Mouse (Mus musculus): Measurements from ENCODE around the gene Klrk1. TPM values are rescaled to one million over a fixed set of nuclear protein-coding genes. Genes with fewer than 3 reads are reported as not detected.
"Not testable (repeated sequence)": the region's sequence is repeated elsewhere in the genome, so short reads cannot be mapped to it uniquely, and the experiment has no call there.

Klrk1 gene
- 0.14 and 0.45 TPM in 2 replicates for polyA plus RNA-seq (2015; fragmentation: Nextera tagmentation; extraction: Ambion mirVana)

- no peaks in the 10 kb centered on the region for H3K4me1 ChIP-seq (ENCODE audit: control insufficient read depth, insufficient read depth, low read length)
- no peak within 1 kb of the TSS for H3K9ac ChIP-seq (ENCODE audit: low read length)
- H3K4me2 ChIP-seq (ENCODE audit: low read depth, low read length) = no peak within 1 kb of the TSS
- no peaks in the 10 kb centered on the region for H3K27me3 ChIP-seq (ENCODE audit: control insufficient read depth, insufficient read depth, low read length)
- no peak within 1 kb of the TSS for H3K4me3 ChIP-seq (replicated peaks; ENCODE audit: low read length)
- no peak within 1 kb of the TSS for H3K27ac ChIP-seq (ENCODE audit: low read length)
- ATAC-seq (ENCODE audit: insufficient read depth, low FRiP score) = no peak
- H3K36me3 ChIP-seq (ENCODE audit: control insufficient read depth, insufficient read depth, low read length) = no peaks in the 10 kb centered on the region
- WGBS = 67% methylated on average over 4 of the region's 4 CpGs
- no peaks in the 10 kb centered on the region for H3K9me3 ChIP-seq (replicated peaks; ENCODE audit: control insufficient read depth, low read length)
Measured at GRCm38 (mm10) chr6:129623735-129624134, at the start of gene Klrk1. Klrk1 (minus strand) TSS chr6:129623864.

DNA sequence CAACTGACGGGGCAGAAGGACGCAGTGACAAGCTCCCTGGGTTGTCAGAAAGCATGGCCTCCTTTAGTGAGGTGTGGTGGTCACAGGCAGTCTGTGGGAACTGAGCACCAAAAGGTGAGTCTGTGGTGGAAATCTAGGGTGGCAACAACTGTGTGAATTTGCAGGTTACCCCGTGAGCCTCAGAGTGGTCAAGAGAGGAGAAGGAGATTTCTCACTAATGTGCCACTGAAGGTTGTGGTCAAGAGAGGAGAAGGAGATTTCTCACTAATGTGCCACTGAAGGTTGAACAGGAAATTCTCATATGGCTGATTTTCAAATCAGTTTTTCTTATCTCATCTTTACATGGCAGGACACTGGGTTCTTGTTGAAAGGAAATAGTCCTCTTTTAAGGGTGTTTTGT lies 37.6 kb upstream of the Klrk1 start:
- H3K9ac ChIP-seq (ENCODE audit: low read length); H3K36me3 ChIP-seq (ENCODE audit: control insufficient read depth, insufficient read depth, low read length); H3K4me2 ChIP-seq (ENCODE audit: low read depth, low read length); ATAC-seq (ENCODE audit: insufficient read depth, low FRiP score); H3K4me3 ChIP-seq (replicated peaks; ENCODE audit: low read length); H3K9me3 ChIP-seq (replicated peaks; ENCODE audit: control insufficient read depth, low read length); H3K27ac ChIP-seq (ENCODE audit: low read length); H3K27me3 ChIP-seq (ENCODE audit: control insufficient read depth, insufficient read depth, low read length); H3K4me1 ChIP-seq (ENCODE audit: control insufficient read depth, insufficient read depth, low read length): not testable (repeated sequence)
- WGBS = no CpG with 5 or more reads among the region's 3 CpGs

DNA sequence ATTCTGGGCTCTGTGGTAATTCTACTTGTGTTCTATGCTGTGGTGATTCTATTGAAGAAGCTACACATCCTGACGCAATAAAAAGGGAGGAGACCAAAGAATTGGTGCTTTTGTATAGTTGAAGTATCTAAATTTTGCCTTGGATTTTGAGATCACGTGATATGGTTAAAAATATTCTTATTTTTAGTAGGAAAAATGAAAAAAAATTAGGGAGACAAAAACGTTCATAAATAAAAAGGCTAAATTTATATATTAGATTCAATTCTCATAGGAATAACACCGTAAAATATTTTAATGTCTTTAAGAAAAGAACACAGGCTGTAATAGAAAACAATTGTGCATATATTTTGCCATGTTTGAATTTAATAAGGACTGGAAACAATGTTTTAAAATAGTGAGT lies 36.9 kb upstream of the Klrk1 start, which contains the start of gene Klrc2:
Gene Klrc2, minus strand, starts transcription at position 101 of the 400 bp plus-strand sequence.
- 72% methylated on average over 4 of the region's 4 CpGs for WGBS
- ATAC-seq (ENCODE audit: insufficient read depth, low FRiP score); H3K4me1 ChIP-seq (ENCODE audit: control insufficient read depth, insufficient read depth, low read length): not testable (repeated sequence)

DNA sequence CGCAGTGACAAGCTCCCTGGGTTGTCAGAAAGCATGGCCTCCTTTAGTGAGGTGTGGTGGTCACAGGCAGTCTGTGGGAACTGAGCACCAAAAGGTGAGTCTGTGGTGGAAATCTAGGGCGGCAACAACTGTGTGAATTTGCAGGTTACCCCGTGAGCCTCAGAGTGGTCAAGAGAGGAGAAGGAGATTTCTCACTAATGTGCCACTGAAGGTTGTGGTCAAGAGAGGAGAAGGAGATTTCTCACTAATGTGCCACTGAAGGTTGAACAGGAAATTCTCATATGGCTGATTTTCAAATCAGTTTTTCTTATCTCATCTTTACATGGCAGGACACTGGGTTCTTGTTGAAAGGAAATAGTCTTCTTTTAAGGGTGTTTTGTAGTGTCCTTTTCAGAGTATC lies 20.4 kb upstream of the Klrk1 start:
- H3K4me1 ChIP-seq (ENCODE audit: control insufficient read depth, insufficient read depth, low read length); H3K4me3 ChIP-seq (replicated peaks; ENCODE audit: low read length); H3K27ac ChIP-seq (ENCODE audit: low read length); H3K9me3 ChIP-seq (replicated peaks; ENCODE audit: control insufficient read depth, low read length); H3K27me3 ChIP-seq (ENCODE audit: control insufficient read depth, insufficient read depth, low read length); H3K36me3 ChIP-seq (ENCODE audit: control insufficient read depth, insufficient read depth, low read length); H3K4me2 ChIP-seq (ENCODE audit: low read depth, low read length); ATAC-seq (ENCODE audit: insufficient read depth, low FRiP score); H3K9ac ChIP-seq (ENCODE audit: low read length): not testable (repeated sequence)
- WGBS = 100% methylated on average over 2 of the region's 3 CpGs

More for the DNA sequence above, 36.9 kb upstream of the Klrk1 start, which contains the start of gene Klrc2:
- H3K27me3 ChIP-seq (ENCODE audit: control insufficient read depth, insufficient read depth, low read length); H3K4me2 ChIP-seq (ENCODE audit: low read depth, low read length); H3K36me3 ChIP-seq (ENCODE audit: control insufficient read depth, insufficient read depth, low read length); H3K9me3 ChIP-seq (replicated peaks; ENCODE audit: control insufficient read depth, low read length); H3K4me3 ChIP-seq (replicated peaks; ENCODE audit: low read length); H3K27ac ChIP-seq (ENCODE audit: low read length); H3K9ac ChIP-seq (ENCODE audit: low read length): not testable (repeated sequence)

DNA sequence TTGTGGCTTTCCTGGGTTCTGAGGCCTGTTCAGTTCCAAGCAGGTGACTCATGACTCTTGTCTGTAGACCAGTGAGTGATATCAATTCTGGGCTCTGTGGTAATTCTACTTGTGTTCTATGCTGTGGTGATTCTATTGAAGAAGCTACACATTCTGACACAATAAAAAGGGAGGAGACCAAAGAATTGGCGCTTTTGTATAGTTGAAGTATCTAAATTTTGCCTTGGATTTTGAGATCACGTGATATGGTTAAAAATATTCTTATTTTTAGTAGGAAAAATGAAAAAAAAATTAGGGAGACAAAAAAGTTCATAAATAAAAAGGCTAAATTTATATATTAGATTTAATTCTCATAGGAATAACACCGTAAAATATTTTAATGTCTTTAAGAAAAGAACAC lies 19.6 kb upstream of the Klrk1 start, which contains the start of gene Klrc3:
Gene Klrc3, minus strand, starts transcription at position 101 of the 400 bp plus-strand sequence.
- H3K4me2 ChIP-seq (ENCODE audit: low read depth, low read length); H3K9me3 ChIP-seq (replicated peaks; ENCODE audit: control insufficient read depth, low read length); ATAC-seq (ENCODE audit: insufficient read depth, low FRiP score); H3K4me3 ChIP-seq (replicated peaks; ENCODE audit: low read length); H3K27ac ChIP-seq (ENCODE audit: low read length); H3K36me3 ChIP-seq (ENCODE audit: control insufficient read depth, insufficient read depth, low read length); H3K4me1 ChIP-seq (ENCODE audit: control insufficient read depth, insufficient read depth, low read length); H3K9ac ChIP-seq (ENCODE audit: low read length); H3K27me3 ChIP-seq (ENCODE audit: control insufficient read depth, insufficient read depth, low read length): not testable (repeated sequence)
- WGBS = 81% methylated on average over 3 of the region's 3 CpGs

DNA sequence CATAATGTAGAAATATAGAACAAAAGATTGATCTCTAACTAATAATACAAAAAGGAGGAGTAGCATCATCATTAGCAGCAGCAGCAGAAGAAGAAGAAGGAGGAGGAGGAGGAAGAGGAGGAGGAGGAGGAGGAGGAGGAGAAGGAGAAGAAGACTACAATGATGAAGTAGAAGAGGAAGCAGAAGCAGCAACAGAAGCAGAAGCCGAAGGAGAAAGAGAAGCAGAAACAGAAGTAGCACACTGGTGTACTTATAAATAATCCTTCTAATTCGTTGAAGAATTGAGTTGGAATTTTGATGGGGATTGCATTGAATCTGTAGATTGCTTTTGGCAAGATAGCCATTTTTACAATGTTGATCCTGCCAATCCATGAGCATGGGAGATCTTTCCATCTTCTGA lies 7.4 kb upstream of the Klrk1 start:
- H3K9ac ChIP-seq (ENCODE audit: low read length); H3K4me3 ChIP-seq (replicated peaks; ENCODE audit: low read length); H3K27ac ChIP-seq (ENCODE audit: low read length); H3K4me2 ChIP-seq (ENCODE audit: low read depth, low read length); ATAC-seq (ENCODE audit: insufficient read depth, low FRiP score); H3K36me3 ChIP-seq (ENCODE audit: control insufficient read depth, insufficient read depth, low read length); H3K4me1 ChIP-seq (ENCODE audit: control insufficient read depth, insufficient read depth, low read length); H3K27me3 ChIP-seq (ENCODE audit: control insufficient read depth, insufficient read depth, low read length); H3K9me3 ChIP-seq (replicated peaks; ENCODE audit: control insufficient read depth, low read length): not testable (repeated sequence)
- 78% methylated on average over 2 of the region's 2 CpGs for WGBS

- no peak for ATAC-seq (ENCODE audit: insufficient read depth, low FRiP score)
- H3K9ac ChIP-seq (ENCODE audit: low read length) = no peak overlapping the region
Measured at GRCm38 (mm10) chr6:129608372-129608771, 15.3 kb downstream of the Klrk1 start.

GRCm38 (mm10) chr6:129591508-129591907 lies 32.2 kb downstream of the Klrk1 start, which contains the start of gene Klrd1:
Klrd1 (plus strand) TSS chr6:129591782.
- Histone ChIP-seq H3K4me3 (replicated peaks; ENCODE audit: low read length) (no peak within 1 kb of the TSS), H3K9ac (ENCODE audit: low read length) (no peak within 1 kb of the TSS), H3K36me3 (ENCODE audit: control insufficient read depth, insufficient read depth, low read length) (no peaks in the 10 kb centered on the region), H3K27ac (ENCODE audit: low read length) (no peak within 1 kb of the TSS), H3K4me1 (ENCODE audit: control insufficient read depth, insufficient read depth, low read length) (no peaks in the 10 kb centered on the region), H3K27me3 (ENCODE audit: control insufficient read depth, insufficient read depth, low read length) (no peaks in the 10 kb centered on the region), H3K9me3 (replicated peaks; ENCODE audit: control insufficient read depth, low read length) (no peaks in the 10 kb centered on the region), H3K4me2 (ENCODE audit: low read depth, low read length) (no peak within 1 kb of the TSS)
- 74% methylated on average over 3 of the region's 3 CpGs for WGBS
- no peak for ATAC-seq (ENCODE audit: insufficient read depth, low FRiP score)

More at GRCm38 (mm10) chr6:129608372-129608771, 15.3 kb downstream of the Klrk1 start:
- no peaks in the 10 kb centered on the region for H3K36me3 ChIP-seq (ENCODE audit: control insufficient read depth, insufficient read depth, low read length)
- H3K4me2 ChIP-seq (ENCODE audit: low read depth, low read length) = no peak overlapping the region
- no peaks in the 10 kb centered on the region for H3K27me3 ChIP-seq (ENCODE audit: control insufficient read depth, insufficient read depth, low read length)
- H3K4me3 ChIP-seq (replicated peaks; ENCODE audit: low read length) = no peak overlapping the region
- no peaks in the 10 kb centered on the region for H3K9me3 ChIP-seq (replicated peaks; ENCODE audit: control insufficient read depth, low read length)
- no peaks in the 10 kb centered on the region for H3K4me1 ChIP-seq (ENCODE audit: control insufficient read depth, insufficient read depth, low read length)
- no peak overlapping the region for H3K27ac ChIP-seq (ENCODE audit: low read length)

DNA sequence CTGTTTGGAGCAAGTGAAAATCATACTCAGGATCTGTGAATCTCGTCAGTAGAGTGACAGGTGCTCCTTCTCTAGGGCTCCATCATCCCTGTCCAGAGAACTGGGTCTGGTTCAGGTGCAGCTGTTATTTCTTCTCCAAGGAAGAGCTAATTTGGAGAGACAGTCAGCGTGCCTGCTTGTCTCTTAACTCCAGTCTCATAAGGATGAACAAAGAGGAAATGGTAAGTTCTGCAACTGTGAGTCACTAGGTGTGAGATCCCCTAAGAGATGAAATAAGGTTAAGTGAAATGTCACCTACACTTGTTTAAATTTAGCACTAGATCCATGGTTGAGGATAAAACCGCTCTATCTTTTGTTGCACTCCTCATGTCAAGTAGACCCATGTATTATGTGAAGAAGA lies 40.6 kb downstream of the Klrk1 start:
- Histone ChIP-seq H3K27me3 (ENCODE audit: control insufficient read depth, insufficient read depth, low read length) (no peaks in the 10 kb centered on the region), H3K9ac (ENCODE audit: low read length) (no peak overlapping the region), H3K36me3 (ENCODE audit: control insufficient read depth, insufficient read depth, low read length) (no peaks in the 10 kb centered on the region), H3K9me3 (replicated peaks; ENCODE audit: control insufficient read depth, low read length) (no peaks in the 10 kb centered on the region), H3K4me3 (replicated peaks; ENCODE audit: low read length) (no peak overlapping the region), H3K4me2 (ENCODE audit: low read depth, low read length) (no peak overlapping the region), H3K4me1 (ENCODE audit: control insufficient read depth, insufficient read depth, low read length) (no peaks in the 10 kb centered on the region), H3K27ac (ENCODE audit: low read length) (no peak overlapping the region)
- 75% methylated on average over 3 of the region's 3 CpGs for WGBS
- no peak for ATAC-seq (ENCODE audit: insufficient read depth, low FRiP score)

GRCm38 (mm10) chr6:129581896-129582295 lies 41.8 kb downstream of the Klrk1 start:
- no peak overlapping the region for H3K4me2 ChIP-seq (ENCODE audit: low read depth, low read length)

More at GRCm38 (mm10) chr6:129581896-129582295, 41.8 kb downstream of the Klrk1 start:
- Histone ChIP-seq H3K4me3 (replicated peaks; ENCODE audit: low read length) (no peak overlapping the region), H3K4me1 (ENCODE audit: control insufficient read depth, insufficient read depth, low read length) (no peaks in the 10 kb centered on the region), H3K9me3 (replicated peaks; ENCODE audit: control insufficient read depth, low read length) (no peaks in the 10 kb centered on the region), H3K36me3 (ENCODE audit: control insufficient read depth, insufficient read depth, low read length) (no peaks in the 10 kb centered on the region), H3K27ac (ENCODE audit: low read length) (no peak overlapping the region), H3K27me3 (ENCODE audit: control insufficient read depth, insufficient read depth, low read length) (no peaks in the 10 kb centered on the region), H3K9ac (ENCODE audit: low read length) (no peak overlapping the region)
- ATAC-seq (ENCODE audit: insufficient read depth, low FRiP score) = no peak
- WGBS = 59% methylated on average over 4 of the region's 4 CpGs
